Mouse (Mus musculus): Measurements from ENCODE around the gene Wnt9a.

Gene Wnt9a

DNA sequence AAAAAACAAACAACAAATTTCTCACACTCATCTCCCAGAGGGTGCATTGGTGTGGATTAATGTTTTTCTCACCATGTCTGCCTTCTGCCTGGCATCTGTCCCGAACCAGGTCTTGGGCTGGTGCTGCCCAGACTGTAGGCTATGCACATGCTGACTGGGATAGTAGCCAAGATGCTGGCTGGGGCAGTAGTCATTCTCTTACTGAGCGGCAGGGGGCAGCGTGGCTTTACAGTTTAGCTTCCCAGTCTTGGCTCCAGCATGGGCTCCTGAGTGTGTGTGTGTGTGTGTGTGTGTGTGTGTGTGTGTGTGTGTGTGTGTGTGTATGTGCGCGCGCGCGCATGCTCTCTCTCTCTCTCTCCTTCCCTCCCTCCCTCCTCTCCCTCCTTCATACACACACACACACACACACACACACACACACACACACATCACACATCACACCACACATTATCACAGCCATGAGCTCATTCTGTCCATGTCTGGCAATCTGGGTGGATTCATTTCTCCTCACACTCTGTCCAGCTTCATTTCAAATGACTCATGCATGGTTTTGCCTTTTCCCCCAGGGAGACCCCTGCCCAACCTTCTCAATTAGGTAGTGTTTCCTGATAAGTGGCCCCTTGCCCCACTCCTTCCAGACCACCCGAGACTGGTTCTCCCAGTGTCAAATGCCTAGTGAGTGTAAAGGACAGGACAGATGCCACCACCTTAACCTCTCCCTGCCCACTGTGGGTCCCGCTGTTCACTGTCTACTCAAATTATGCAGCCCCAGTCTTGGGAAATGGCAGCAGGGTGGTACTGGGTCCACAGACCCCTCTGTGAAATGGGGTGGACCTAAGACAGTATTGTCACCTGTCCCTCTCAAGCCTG, 3.8 kb upstream of the Wnt9a start:
- CTCF ChIA-PET: interaction anchor here (1.0 kb wide), 1 partner anchor 180 kb away, joined by 6 read pairs; no protein-coding TSS in a partner anchor

DNA sequence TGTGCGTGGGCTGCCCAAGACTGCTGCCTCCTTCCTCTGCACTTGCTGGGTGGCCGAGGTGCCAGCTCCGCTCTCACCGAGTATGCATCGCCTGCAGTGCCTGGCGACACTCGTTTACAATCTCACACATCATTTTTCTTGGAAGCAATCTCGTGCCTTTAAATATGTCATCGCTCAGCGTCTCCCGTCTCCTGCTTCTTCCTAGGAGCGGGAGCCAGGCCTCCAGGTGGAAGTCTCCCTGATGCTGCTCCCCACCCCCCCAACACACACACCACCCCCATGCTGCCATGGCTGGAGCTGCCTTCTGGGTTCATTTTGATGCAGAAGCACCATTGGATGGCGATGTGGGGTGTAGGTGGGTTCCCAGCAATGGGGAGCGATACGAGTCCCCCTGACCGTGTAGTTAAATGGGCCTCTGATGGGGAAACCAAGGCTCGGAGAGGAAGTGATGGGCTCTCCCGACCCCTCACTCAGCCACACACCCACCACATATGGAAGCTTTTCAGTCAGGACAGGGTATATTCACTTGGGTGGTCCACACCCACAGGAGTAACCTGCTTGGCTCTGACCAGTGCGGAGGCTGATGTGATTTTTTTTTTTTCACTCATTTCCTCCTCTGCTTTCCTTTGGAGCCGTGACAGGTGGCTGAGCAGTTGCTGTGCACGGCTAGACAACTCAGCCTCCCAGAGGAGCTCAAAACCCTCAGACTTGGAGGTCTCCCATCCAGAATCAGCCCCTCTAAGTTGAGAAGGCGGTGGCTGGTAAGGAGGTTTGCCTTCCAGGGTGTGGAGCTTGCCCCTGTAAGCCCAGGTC, 1.5 kb upstream of the Wnt9a start:
- CTCF ChIA-PET: no interaction called here

DNA sequence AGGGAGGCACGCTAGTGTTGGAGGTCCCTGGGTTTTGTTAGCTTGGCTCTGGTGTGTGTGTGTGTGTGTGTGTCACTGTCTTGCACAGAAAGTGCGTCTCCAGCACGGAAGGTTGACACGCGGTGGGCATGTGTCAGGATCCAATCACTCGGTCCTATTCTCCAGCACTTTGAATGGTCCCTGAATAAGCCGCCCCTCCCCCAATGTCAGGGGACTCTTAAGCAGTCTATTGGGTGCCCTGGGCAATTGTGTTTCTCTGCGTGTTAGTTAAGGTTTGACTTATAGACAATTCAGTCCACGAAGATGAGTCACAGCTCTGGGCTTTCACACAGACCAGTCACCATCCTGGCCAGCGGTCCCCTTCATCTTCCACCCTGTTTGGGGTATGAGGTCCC, 910 bp upstream of the Wnt9a start:
- CTCF ChIA-PET: no interaction called here

DNA sequence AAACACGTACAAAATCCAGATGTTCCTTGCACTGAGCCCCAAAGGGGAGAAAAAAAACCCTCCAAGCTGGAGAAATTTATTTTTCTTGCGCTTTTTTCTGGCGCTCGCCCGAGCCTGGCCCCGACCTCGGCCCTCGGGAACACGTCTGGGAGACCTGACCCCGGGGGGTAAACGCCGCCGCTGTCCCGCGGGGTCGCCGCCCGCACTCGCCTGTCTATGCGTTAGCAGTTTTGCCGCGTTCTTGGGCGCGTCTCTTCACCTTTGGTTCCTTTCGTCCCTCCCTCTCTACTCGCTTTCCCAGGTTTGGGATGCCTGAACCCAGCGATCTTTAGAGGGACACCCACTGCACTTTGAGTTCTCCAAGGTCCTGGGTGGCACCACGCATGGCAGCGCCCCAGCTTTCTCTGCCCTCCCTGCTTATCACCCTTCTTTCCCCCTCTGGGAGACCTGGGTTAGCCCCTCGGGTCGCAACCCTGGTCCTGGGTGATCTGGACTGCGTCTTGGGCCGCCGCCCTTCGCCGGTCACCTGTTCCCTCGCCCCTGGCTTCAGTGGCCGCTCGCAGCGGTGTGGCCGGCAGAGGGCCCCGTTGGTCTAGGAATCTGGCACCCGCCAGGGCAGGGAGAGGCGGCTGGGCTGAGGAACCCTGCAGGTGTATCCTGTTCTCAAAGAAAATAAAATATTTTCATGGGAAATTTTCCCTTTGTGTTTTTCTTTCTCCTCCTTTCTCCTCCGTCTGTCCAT, 865 bp downstream of the Wnt9a start:
- CTCF ChIA-PET: no interaction called here

DNA sequence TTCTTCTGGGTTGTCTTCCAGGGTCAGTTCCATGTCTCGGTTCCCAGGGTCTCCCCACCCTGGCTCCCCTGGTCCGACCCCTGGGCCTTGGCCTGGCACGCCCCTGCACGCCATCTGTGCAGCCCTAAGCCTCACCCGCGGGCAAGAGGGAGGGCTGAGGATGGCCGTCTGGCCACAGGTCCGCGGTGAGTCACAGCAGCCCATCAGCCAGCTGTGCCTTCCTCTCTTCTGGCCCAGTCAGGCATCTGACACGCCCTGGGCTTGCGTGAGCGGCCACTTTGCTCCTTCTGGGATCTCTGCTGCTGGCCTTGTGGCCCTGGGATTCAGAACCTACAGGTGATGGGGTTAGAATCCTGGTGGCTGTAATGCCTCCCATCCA, 1.4 kb downstream of the Wnt9a start:
- CTCF ChIA-PET: no interaction called here

DNA sequence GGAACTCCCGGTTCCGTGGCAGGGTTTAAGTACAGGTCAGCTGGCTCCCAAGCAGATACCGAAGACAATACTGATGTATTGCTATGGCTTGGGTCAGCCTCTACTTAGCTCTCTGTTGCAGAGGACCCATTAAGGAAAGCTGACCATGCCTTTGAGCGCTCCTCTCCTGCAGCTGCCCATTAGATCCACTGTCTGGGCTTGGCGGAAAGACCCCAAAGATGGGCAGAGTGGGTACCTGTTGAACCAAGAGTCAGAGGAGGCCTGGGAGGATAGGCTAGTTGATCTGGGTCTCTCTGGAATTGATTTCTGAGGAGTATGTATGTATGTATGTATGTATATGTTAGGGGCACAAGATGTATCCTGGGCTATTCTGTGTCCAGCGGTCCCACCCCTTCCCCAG, 1.9 kb downstream of the Wnt9a start:
- CTCF ChIA-PET: no interaction called here

DNA sequence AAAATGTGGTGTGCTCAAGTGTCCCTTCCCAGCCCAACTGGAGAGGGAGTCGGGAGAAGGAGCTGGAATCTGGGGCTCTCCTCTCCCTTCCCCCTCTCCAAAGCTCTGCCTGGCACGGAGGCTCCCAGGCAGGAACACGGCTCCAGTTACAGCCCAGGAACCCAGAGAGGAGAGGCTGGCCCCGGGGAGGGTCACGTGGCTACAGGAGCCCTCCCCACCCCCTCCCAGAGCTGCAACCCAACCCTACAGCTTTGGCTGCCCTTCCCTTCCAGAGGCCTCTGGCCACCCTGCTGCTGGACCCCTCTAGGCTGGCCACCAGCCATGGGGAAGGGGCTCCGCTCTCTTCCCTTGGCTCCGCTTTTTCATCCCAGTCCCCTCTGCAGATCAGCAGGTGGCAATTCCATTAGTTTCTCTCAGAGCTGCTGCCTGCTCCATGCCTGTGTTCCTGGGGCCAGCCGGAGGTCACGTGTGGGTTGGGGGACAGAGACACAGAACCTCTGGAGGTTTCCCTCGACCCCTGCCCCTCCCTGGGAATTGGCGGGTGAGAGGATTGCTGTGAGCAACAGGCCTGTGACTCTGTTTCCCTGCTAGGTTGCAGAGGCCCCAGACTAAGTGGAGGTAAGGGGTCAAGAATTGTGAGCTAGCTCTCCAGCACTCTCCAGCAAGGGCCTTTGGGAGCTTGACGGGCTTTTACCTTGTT, 2.5 kb downstream of the Wnt9a start:
- CTCF ChIA-PET: no interaction called here

DNA sequence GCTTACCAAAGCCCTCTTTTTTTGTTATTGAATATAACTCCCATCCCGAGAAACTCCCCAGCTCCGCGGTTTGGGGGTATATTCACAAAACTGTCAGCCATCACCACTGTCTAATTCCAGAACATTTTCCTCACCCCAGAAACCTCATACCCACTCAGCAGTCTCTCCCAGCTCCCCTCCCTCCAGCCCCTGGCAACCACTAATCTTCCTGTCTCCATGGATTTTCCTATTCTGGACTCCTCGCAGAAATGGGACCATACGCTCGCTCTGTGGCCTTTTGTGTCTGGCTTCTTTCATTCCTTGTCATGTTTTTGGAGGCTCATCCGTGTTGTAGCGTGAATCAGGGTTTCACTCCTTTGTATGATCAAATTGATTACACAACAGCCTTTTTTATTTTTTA, 3.2 kb downstream of the Wnt9a start:
- CTCF ChIA-PET: no interaction called here

DNA sequence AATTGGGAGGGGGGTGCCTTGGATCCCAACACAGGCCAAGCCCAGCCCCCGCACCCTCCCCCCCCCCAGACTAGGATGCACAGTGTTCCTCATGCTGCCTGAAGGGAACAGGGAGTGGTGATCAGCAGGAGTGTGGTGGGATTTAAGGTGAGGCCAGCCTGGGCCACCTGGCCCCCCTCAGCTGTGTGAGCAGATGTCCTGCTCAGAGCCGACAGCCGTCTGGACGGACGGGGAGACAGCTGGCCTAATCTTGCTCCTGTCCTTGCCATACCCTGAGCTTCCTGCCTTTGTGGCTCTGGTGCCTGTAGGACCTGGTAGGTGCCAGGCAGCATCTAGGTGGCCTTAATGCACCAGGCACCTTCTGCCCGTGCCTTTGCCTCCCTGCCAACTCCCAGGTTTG, 5.3 kb downstream of the Wnt9a start:
- CTCF ChIA-PET: no interaction called here

DNA sequence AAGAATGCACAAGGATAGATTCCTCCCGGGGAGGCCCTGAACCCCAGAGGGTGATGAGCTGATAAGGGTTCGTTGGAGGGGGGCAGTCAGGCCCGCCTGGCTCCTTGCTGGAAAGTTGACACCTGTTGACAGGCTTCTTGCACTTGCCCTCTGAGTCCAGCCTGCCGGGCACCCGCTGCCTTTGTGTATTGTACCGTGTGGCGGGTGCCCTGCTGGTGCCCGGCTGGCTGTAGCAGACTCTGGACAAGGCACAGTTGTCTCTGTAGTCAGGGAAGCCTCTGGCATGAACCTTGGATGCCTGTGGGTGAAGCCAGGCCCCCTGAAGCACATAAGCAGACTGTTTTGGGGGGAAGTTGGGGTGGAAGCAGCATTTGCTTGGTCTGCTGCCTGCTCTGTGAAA, 5.8 kb downstream of the Wnt9a start:
- CTCF ChIA-PET: no interaction called here

DNA sequence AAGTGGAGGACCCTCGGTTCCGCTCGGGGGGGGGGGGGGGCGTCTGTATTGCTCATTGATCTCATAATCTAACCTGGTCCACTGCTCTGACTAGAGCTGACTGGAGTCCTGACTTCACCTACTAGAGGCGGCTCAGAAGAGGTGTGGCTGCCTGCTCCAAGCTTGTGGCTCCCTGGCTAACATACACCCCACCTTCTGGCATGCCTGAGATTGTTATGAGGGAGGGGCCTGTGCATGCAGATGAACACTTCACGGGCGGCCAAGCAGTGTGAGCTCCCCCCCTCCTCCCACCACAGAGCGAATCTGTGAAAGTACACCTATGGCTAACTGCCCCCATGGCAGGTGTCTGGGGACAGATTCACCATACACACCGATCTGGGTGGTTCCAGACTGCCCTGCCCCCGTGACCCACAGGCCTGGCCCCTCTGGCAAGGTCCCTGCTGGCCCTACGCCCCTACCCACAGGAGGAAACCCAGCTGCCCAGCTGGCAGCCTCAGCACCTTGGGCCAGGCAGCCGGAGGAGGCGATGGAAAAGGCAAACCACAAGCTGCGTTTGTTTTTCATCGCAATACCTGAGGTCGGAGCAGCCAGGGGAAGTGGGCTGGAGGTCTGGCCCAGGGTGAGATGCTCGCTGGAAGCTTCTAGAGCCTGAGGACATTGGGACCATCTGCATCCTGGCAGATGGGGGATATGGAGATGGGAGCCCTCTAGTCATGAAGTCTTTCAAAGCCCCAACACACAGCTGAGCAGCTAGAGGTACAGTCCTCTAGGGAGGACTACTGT, 6.5 kb downstream of the Wnt9a start:
- CTCF ChIA-PET: no interaction called here

DNA sequence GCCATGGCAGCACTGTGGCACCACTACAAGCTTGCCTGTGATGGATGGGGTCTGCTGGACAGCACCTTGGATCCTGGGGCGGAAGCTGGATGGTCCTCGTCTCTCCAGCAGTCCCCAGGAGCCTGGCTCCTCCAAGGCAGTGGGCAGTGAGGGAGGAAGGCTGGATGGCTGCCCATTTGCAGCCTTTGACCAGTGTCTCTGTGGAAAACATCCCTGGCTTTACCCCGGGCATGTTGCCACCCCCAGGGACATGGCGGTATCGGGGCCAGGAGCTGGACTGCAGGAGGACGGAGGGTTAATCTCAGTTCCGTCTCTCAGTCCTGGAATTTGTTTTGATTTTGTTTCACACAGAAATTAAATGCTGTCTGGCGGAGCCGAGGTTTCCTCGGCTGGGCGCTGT, 7.2 kb downstream of the Wnt9a start:
- CTCF ChIA-PET: no interaction called here

DNA sequence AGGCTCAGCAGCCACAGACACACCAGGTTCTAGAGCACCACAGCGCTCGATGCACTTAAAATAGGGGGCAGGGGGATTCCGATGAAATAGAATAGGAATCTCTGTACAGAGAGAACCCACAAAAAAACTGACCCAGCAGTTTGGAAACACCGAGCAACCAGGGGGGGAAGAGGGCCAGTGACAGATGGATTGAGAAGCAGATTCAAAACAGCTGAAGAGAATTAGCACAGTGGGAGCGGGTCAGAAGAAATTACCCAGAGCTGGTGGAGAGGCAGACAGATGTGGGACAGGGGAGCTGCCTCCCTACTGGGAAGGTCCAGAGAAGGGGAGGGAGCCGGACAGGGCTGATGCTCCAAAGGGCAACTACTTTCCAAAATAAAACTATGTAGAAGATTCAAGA, 9.8 kb downstream of the Wnt9a start:
- CTCF ChIA-PET: no interaction called here

DNA sequence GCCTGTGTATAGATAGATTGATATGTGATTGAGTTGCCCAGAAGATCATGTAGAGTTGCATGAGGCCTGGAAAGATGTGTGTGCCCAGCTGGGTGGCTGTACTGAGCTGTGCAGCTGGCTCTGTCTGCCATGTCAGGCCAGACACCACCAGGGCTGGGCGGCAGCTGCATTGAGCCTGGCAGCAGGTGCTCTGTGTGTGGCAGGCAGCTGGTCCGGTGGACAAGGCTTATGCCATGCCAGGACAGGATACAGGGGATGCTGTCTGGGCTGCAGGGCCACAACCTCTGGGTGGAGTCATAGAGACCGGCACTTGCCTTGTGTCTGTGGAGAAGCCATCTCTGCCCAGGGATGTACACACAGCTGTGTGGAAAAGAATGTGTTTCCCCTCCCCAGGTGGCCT, 16.3 kb downstream of the Wnt9a start:
- CTCF ChIA-PET: no interaction called here

DNA sequence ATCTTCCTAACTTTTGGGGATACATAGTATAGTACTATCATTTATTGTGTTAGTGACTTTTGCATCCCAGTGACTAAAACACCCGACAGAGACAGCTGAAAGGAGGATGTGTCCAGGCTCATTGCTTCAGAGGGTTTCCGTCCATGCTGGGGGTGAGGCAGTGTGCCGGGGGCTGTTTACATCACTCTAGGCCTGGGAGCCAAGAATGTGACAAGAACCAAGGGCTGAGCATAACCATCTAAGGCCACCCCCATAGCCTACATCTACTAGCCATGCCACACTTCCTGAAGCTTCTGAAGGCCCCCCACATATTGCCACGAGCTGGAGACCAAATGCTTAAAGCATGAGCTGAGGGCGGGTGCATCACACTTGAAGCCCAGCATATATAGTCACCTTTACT, 18.0 kb downstream of the Wnt9a start:
- CTCF ChIA-PET: no interaction called here

DNA sequence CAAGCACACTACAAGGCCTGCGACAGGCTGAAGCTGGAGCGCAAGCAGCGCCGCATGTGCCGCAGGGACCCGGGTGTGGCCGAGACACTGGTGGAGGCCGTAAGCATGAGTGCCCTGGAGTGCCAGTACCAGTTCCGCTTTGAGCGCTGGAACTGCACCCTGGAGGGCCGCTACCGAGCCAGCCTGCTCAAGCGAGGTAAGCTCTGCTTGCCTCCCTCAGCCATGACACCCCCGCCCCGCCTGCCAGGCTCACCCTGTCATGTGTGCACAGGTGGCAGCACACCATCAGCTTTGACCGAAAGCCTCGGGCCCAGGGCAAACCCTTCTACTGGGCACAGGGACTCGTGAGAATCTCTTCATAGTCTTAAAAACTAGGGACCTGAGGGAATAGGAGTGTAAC, 20.9 kb downstream of the Wnt9a start:
- CTCF ChIA-PET: no interaction called here

DNA sequence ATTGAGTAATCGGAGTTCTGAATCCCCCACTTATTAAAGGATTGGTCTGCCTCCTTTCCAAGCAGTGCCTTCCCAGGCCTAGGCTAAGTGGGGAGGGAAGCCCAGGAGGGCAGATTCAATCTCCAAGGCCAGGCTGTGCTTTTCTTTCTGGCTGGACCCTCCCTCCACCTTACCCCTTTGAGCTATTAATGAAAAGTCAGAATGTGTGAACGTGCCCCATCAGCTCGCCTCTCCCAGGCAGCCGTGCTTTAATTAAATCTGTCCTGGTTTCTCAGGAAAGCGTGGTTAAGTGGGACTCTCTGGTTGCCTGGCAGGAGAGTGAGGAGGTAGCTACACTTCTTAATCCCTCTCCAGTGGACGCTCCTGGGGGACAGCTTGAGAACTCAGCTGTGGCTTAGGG, 22.9 kb downstream of the Wnt9a start:
- CTCF ChIA-PET: interaction anchor here (0.7 kb wide), 1 partner anchor 206 kb away, joined by 16 read pairs; no protein-coding TSS in a partner anchor

DNA sequence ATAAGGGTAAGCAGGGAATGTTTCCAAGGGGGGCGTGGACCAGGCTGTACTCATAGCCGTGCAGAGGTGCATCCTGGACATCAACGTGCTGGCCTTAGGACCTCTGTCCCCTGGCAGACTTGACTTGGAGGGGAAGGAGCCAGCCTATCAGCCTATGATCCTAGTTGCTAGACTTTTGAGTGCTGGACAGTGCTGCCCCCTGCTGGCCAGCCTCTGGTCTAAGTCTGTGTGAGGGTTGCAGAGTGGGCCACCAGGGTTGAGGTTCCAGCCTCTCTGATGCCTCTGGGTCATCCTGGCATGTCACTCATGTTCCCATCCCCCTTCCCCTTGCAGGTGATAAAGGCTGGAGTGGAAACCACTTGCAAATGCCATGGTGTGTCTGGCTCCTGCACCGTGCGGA, 23.8 kb downstream of the Wnt9a start:
- CTCF ChIA-PET: no interaction called here

DNA sequence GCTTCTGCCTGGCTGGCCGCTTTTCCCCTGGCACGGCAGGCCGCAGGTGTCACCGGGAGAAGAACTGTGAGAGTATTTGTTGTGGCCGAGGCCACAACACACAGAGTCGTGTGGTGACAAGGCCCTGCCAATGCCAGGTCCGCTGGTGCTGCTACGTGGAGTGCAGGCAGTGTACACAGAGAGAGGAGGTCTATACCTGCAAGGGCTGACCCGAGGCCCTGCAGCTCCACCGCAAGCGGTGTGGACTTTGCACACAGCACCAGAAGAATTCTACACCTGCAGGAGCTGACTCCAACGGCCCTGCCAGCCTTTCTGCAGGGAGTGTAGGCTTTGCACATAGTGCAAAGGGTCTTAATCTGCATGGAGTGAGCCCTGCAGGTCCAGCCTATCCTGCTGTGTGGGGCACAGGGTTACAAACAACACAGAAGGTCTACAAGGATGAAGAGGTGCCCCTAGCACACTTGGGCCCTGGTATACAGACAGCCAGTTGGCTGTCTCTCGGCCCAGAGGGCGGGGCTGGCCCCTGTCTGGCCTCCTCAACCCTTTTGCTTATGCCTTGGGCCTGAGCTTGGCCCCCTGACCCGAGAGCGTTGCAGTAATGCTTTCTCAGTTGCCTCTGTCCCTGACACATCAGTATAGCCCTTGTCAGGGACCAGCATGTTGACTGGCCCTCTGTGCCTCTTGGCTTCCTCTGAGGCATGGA, 24.6 kb downstream of the Wnt9a start:
- CTCF ChIA-PET: no interaction called here

DNA sequence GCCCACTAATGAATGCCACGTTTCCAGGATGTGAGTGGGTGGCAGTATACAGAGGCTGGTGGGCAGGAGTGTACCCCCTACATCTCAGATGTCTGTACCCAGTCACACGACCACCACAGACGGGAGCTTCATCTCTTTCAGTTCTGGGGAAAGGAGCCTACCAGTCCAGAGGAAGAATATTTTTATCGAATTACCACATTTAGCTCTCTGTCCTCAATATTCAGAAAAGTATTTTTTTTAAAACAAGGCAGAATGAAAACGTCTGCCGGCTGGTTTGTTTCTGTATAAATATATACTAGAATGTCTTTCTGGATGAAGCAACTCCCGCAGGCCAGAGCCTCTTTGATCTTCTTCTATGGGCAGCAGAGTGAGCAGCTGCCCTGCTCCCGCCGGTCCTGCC, 26.2 kb downstream of the Wnt9a start:
- CTCF ChIA-PET: interaction anchor here (0.6 kb wide), 1 partner anchor 9 kb away, joined by 9 read pairs; no protein-coding TSS in a partner anchor

DNA sequence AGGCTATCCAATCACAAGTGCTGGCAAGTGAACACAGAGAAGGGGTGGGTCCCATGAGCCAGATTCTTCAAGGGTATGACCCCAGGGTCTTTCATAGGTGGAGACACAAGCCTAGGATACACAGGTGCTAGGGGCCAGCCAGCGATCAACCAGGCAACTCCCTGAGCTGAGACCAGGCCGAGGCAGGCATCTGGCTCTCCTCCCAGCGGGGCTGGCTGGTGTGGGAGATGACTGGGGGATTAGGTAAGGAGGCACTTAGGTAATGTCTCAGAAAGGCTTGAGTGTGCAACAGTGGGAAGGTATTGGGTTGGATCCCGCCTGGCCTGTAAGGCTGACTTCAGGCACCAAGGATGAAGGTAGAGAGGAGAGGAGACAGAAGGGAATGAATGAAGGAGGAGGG, 28.4 kb downstream of the Wnt9a start:
- CTCF ChIA-PET: no interaction called here
